Comparison of ENCODE assay signal across 8 mouse cellular contexts in the genomic region with DNA sequence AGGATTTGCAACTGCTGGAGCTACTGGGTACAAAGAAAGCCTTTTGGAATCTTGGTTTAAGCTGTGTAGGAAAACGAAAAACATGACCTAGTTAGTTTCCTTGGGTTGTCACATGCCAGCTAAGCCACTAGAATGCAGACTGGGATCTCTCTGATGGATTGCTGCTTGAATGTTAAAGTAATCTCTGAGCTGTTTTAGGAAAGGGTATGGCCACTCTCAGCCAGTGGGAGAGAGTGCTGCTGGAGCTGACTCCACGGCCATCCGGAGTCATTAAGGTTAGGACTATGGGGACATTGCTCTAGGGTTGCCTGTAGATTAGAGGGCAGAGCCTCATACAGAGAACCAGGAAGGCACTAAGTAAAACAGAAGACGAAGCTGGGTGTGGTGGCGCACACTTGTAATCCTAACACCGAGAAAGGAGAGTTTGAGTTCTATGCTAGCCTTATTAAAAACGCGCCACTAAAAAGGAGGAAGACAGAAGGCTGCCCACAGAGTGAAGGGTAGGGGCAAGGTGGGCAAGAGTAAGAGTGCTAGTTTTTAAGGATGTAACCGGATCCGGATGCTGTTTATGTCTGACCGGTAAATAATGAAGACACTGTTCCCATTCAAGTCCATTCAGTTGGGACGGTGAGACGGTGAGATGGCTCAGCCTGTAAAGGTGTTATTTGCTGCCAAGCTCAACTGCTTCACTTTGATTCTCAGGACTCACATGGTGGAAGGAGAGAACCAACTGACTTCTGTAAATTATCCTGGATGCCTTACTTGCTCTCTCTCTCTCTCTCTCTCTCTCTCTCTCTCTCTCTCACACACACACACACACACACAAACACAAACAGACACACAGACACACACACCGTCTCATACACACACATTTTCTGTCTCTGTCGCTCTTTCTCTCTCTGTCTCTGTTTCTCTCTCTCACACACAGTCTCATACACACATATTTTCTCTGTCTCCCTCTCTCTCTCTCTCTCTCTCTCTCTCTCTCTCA. TPM values are rescaled to one million over a fixed set of nuclear protein-coding genes. Genes with fewer than 3 reads are reported as not detected.
A peak's percentile ranks its signal among the peaks of the same experiment; 100 is the strongest.
DNase-seq lines count a peak whose midpoint lies in the region; ATAC-seq lines count a peak whose summit lies in the region.

No protein-coding gene starts in this region.

- H3K4me1 ChIP-seq in embryonic facial prominence, embryonic 10.5 days: peaks cover 25% of the 10 kb centered on the region
- no peaks in the 10 kb centered on the region for H3K4me1 ChIP-seq in liver, embryonic 11.5 days (replicated peaks; ENCODE audit: control insufficient read depth, insufficient read depth, low read length)
- H3K4me1 ChIP-seq in neural tube, embryonic 11.5 days (ENCODE audit: control insufficient read depth, insufficient read depth, low read length): no peaks in the 10 kb centered on the region

- DNase-seq in embryo, embryonic 10 days (ENCODE audit: low spot score): peak; percentile 29
- DNase-seq in embryo, embryonic 11 days: no peak
- DNase-seq in embryonic facial prominence, embryonic 10.5 days (ENCODE audit: low spot score): peak; percentile 43
- DNase-seq in liver, embryonic 11.5 days (ENCODE audit: low spot score): no peak
- no peak for DNase-seq in neural tube, embryonic 11.5 days (ENCODE audit: low spot score)
- no peak for DNase-seq in right cerebral cortex, postnatal 4 days

- peaks cover 96% of the 10 kb centered on the region for H3K27me3 ChIP-seq in embryonic facial prominence, embryonic 10.5 days (replicated peaks; ENCODE audit: low read depth, poor library complexity, severe bottlenecking)
- peaks cover 8% of the 10 kb centered on the region for H3K27me3 ChIP-seq in liver, embryonic 11.5 days (replicated peaks; ENCODE audit: control insufficient read depth, insufficient read depth, low read length)
- H3K27me3 ChIP-seq in neural tube, embryonic 11.5 days (ENCODE audit: control insufficient read depth, insufficient read depth, low read length): 0 out of 2 replicates have a peak, but pooled peaks cover 4% of the 10 kb centered on the region

- no peaks in the 10 kb centered on the region for H3K9me3 ChIP-seq in embryonic facial prominence, embryonic 10.5 days
- no peaks in the 10 kb centered on the region for H3K9me3 ChIP-seq in liver, embryonic 11.5 days (ENCODE audit: control insufficient read depth, low read length)
- H3K9me3 ChIP-seq in neural tube, embryonic 11.5 days (ENCODE audit: control insufficient read depth, low read length): no peaks in the 10 kb centered on the region

- peak; percentile 30 for ATAC-seq in CD4-positive, CD25-positive, alpha-beta regulatory T cell, adult 4 months
- peak; percentile 24 to 30 for ATAC-seq in hematopoietic stem cell, adult 5-6 weeks (replicated peaks in 1 of 2; ENCODE audit: insufficient read depth in 1 of 2, low FRiP score in 2 of 2, low TSS enrichment in 1 of 2, low read depth in 1 of 2, poor library complexity in 2 of 2, severe bottlenecking in 2 of 2)
- peak; percentile 59 for ATAC-seq in liver, embryonic 11.5 days (replicated peaks; ENCODE audit: low FRiP score)
- peak; percentile 50 for ATAC-seq in neural tube, embryonic 11.5 days (ENCODE audit: insufficient read depth, low FRiP score, low TSS enrichment)

- 27% methylated on average over 15 of the region's 15 CpGs for WGBS in embryonic facial prominence, embryonic 10.5 days
- 32% methylated on average over 15 of the region's 15 CpGs for WGBS in liver, embryonic 11.5 days
- 26% methylated on average over 15 of the region's 15 CpGs for WGBS in neural tube, embryonic 11.5 days

- H3K27ac ChIP-seq in embryonic facial prominence, embryonic 10.5 days (replicated peaks): peak overlapping the region; percentile 93
- peak overlapping the region; percentile 91 for H3K27ac ChIP-seq in liver, embryonic 11.5 days (ENCODE audit: low read depth, low read length)
- peak overlapping the region; percentile 96 for H3K27ac ChIP-seq in neural tube, embryonic 11.5 days (ENCODE audit: low read depth, low read length)

- peak overlapping the region; percentile 75 for H3K9ac ChIP-seq in liver, embryonic 11.5 days (ENCODE audit: low read depth, low read length)
- H3K9ac ChIP-seq in neural tube, embryonic 11.5 days (ENCODE audit: low read length): peak overlapping the region; percentile 65

- H3K4me3 ChIP-seq in embryonic facial prominence, embryonic 10.5 days: peak overlapping the region; percentile 55
- peak overlapping the region; percentile 50 for H3K4me3 ChIP-seq in liver, embryonic 11.5 days (ENCODE audit: low read depth, low read length)
- H3K4me3 ChIP-seq in neural tube, embryonic 11.5 days (ENCODE audit: low read depth, low read length): peak overlapping the region; percentile 22

- H3K4me2 ChIP-seq in liver, embryonic 11.5 days: peak overlapping the region; percentile 71
- peak overlapping the region; percentile 46 for H3K4me2 ChIP-seq in neural tube, embryonic 11.5 days (ENCODE audit: low read depth)

- no peaks in the 10 kb centered on the region for H3K36me3 ChIP-seq in embryonic facial prominence, embryonic 10.5 days (replicated peaks)
- H3K36me3 ChIP-seq in liver, embryonic 11.5 days (ENCODE audit: control insufficient read depth, insufficient read depth, low read length): no peaks in the 10 kb centered on the region
- H3K36me3 ChIP-seq in neural tube, embryonic 11.5 days (ENCODE audit: control insufficient read depth, insufficient read depth, low read length): no peaks in the 10 kb centered on the region

RNA-seq across cellular contexts. Expression of a gene that starts 37.3 kb away (rescaled TPM):
- polyA plus RNA-seq in CD4-positive, CD25-positive, alpha-beta regulatory T cell, adult 4 months (2017; shearing (Covaris generic)): 10 to 100 TPM; 34.7 to 48.4 TPM
- polyA plus RNA-seq in embryonic facial prominence, embryonic 10.5 days (2016; fragmentation: Nextera tagmentation; extraction: Ambion mirVana): 164 TPM in 2 replicates
- 582 and 883 TPM in 2 replicates for total RNA-seq in hematopoietic stem cell, adult 5-6 weeks (2017)
- 136 and 150 TPM in 2 replicates for polyA plus RNA-seq in liver, embryonic 11.5 days (2014; fragmentation: Nextera tagmentation; extraction: Ambion mirVana)
- polyA plus RNA-seq in neural tube, embryonic 11.5 days (2014; fragmentation: Nextera tagmentation; extraction: Ambion mirVana): 186 and 187 TPM in 2 replicates

Comparison
In these comparisons a context has a peak if more than half of its experiments do, and no peak if none do; other contexts are left out.
1. DNase-seq: peak in embryo, embryonic 10 days (single experiment) and embryonic facial prominence, embryonic 10.5 days (single experiment); none in embryo, embryonic 11 days (single experiment), liver, embryonic 11.5 days (single experiment), neural tube, embryonic 11.5 days (single experiment) and right cerebral cortex, postnatal 4 days (single experiment).
2. Peak in every context shown above with its lines, with median percentiles within 50 percentile points of each other: ATAC-seq, H3K27ac ChIP-seq and H3K4me3 ChIP-seq.